Mouse (Mus musculus): ENCODE data around the gene Brd4.

Gene Brd4

GRCm38 (mm10) chr17:32280575-32280974 lies 3.9 kb downstream of the Brd4 start:
- DNase-seq (ENCODE audit: low read depth), result no peak

GRCm38 (mm10) chr17:32277201-32277600 lies 7.3 kb downstream of the Brd4 start:
- peak; percentile 63 for DNase-seq (ENCODE audit: low read depth)

GRCm38 (mm10) chr17:32275568-32275967 lies 9.0 kb downstream of the Brd4 start:
- DNase-seq (ENCODE audit: low read depth), result no peak

GRCm38 (mm10) chr17:32269151-32269550 lies 15.4 kb downstream of the Brd4 start:
- no peak for DNase-seq (ENCODE audit: low read depth)

- DNase-seq (ENCODE audit: low read depth), result no peak
These were observed 16.0 kb downstream of the Brd4 start for GRCm38 (mm10) chr17:32268540-32268960.

- DNase-seq (ENCODE audit: low read depth), result no peak
These were observed 16.4 kb downstream of the Brd4 start for GRCm38 (mm10) chr17:32268096-32268495.

GRCm38 (mm10) chr17:32267617-32268016 lies 16.9 kb downstream of the Brd4 start:
- no peak for DNase-seq (ENCODE audit: low read depth)

- DNase-seq (ENCODE audit: low read depth), result no peak
These were observed 20.9 kb downstream of the Brd4 start for GRCm38 (mm10) chr17:32263672-32264071.

GRCm38 (mm10) chr17:32262831-32263559 lies 21.5 kb downstream of the Brd4 start:
- DNase-seq (ENCODE audit: low read depth), result no peak

- no peak for DNase-seq (ENCODE audit: low read depth)
These were observed 25.7 kb downstream of the Brd4 start for GRCm38 (mm10) chr17:32258869-32259268.

- DNase-seq (ENCODE audit: low read depth), result no peak
These were observed 26.6 kb downstream of the Brd4 start for GRCm38 (mm10) chr17:32257944-32258343.

GRCm38 (mm10) chr17:32257452-32257851 lies 27.1 kb downstream of the Brd4 start:
- DNase-seq (ENCODE audit: low read depth), result no peak

- no peak for DNase-seq (ENCODE audit: low read depth)
These were observed 27.6 kb downstream of the Brd4 start for GRCm38 (mm10) chr17:32256896-32257295.

- no peak for DNase-seq (ENCODE audit: low read depth)
These were observed 31.3 kb downstream of the Brd4 start for GRCm38 (mm10) chr17:32253261-32253660.

- DNase-seq (ENCODE audit: low read depth), result no peak
These were observed 32.6 kb downstream of the Brd4 start for GRCm38 (mm10) chr17:32251827-32252470.

GRCm38 (mm10) chr17:32250066-32250465 lies 34.5 kb downstream of the Brd4 start:
- DNase-seq (ENCODE audit: low read depth), result no peak

- DNase-seq (ENCODE audit: low read depth), result no peak
These were observed 36.3 kb downstream of the Brd4 start for GRCm38 (mm10) chr17:32248192-32248591.

GRCm38 (mm10) chr17:32247616-32248015 lies 36.9 kb downstream of the Brd4 start:
- DNase-seq (ENCODE audit: low read depth), result no peak

GRCm38 (mm10) chr17:32246117-32246516 lies 38.4 kb downstream of the Brd4 start:
- peak; percentile 31 for DNase-seq (ENCODE audit: low read depth)

- peak; percentile 44 for DNase-seq (ENCODE audit: low read depth)
These were observed 43.5 kb downstream of the Brd4 start for GRCm38 (mm10) chr17:32240881-32241531.

- DNase-seq (ENCODE audit: low read depth), result no peak
These were observed 45.9 kb downstream of the Brd4 start for GRCm38 (mm10) chr17:32238589-32238988.

- DNase-seq (ENCODE audit: low read depth), result no peak
These were observed 48.9 kb downstream of the Brd4 start for GRCm38 (mm10) chr17:32235534-32236191.

GRCm38 (mm10) chr17:32233174-32233573 lies 51.3 kb downstream of the Brd4 start:
- no peak for DNase-seq (ENCODE audit: low read depth)

Measured in naive thymus-derived CD4-positive, alpha-beta T cell, adult 2 months (primary cell).